Mouse (Mus musculus) bone marrow, adult 2 months (tissue): ENCODE measurements around the gene Oxct1.

ENCODE experiments used
- CTCF ChIP-seq: fragments of 200-500 bp; IDR thresholded peaks from 2 replicates; pipeline ENCODE4 v1.5.1; 2011; ENCODE audit warnings: low read length, control low read depth; ENCODE audit not compliant: control insufficient read depth, insufficient read depth
- POLR2A ChIP-seq: fragments of 200-500 bp; IDR thresholded peaks from 2 replicates; pipeline ENCODE4 v1.6.1; 2011; ENCODE audit warnings: low read depth, mild to moderate bottlenecking, control low read depth, low read length, borderline replicate concordance; ENCODE audit not compliant: control insufficient read depth

DNA sequence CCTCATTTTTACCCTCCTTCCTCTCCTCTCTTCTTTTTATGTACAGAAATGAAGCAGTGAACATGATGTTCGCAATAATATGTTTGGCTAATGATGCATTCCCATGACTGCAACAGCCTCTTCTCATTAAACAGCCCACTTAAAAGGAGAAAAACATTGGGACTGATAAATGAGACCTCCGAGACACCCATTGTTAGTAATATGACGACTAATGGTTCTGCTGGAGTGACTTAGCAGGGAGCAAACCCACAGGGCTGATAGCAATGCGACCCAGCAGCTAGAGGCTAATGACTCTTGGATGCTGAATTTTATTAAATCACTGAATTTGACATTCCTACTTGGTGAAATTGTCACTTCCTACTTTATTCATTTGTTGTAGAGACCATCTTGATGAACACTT is 79.3 kb downstream of the Oxct1 start:
- TF ChIP-seq CTCF (no peak), POLR2A (no peak)
